Mouse (Mus musculus): ENCODE results near the gene Setdb1. TPM values are rescaled to one million over a fixed set of nuclear protein-coding genes. Genes with fewer than 3 reads are reported as not detected.

Setdb1 gene
- polyA plus RNA-seq, 1 experiment from 2014 or later, result 35.2 TPM

DNA sequence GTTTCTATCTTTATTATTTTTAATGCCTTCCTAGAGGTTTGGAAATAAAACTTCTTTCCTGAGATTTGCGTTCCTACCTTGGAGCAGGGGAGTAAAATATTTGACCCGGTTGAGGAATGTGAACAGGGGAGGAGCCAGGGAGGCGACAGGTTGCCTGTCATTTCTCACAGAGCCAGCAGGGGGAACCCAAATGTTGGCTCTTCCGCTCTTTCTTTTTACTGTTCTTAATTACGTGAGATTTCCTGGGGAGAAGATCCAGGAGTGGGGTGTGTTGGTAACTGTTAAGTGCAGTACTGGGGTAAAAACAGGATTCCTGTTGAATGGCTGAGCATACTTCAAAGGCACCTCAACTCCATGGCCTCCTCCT is 60.9 kb downstream of the Setdb1 start:
- H3K4me3 ChIP-seq (replicated peaks; ENCODE audit: low read length), result no peak overlapping the region
- 12% methylated on average over 5 of the region's 5 CpGs for WGBS
- ATAC-seq (ENCODE audit: insufficient read depth, low FRiP score), result no peak

DNA sequence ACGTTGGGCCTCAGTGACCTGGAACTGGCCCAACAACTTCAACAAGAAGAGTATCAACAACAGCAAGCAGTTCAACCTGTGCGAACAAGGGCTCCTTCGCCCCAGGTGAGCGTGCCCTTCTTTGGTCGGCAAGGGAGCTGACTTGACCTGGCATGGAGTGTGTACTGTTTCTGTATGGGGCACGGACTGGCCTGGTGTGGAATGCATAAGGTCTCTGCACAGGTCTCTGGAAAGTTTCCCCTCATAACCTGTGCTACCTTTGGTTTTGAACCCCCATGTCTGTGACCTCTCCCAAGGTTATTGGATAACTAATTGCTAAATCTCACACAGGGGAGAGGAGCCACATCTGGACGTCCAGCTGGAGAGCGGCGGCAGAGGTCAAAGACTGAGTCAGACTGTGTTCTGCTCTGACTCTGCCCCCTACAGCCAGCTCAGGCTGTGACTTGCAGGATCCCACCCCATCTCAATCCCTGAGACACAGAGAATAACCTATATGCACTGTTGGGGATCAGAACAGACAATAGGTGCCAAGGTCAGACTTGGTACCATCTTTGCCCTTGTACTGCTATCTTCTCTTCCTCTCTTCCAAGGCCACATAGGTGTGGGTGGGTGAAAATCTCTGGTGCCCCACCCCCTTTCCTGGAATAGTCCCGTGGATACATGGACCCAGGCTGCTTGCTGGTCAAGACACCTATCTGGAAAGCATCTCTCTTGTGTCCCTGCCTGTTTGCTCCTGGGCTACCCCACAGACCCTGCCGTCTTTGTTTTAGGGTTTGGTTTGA is 61.5 kb downstream of the Setdb1 start:
- 0 out of 2 replicates have a peak, but pooled peaks have one; percentile 9 for ATAC-seq (ENCODE audit: insufficient read depth, low FRiP score)
- Histone ChIP-seq H3K4me1 (ENCODE audit: control insufficient read depth, insufficient read depth, low read length) (no peaks in the 10 kb centered on the region), H3K4me2 (ENCODE audit: low read depth, low read length) (no peak overlapping the region), H3K27me3 (ENCODE audit: control insufficient read depth, insufficient read depth, low read length) (no peaks in the 10 kb centered on the region), H3K9me3 (replicated peaks; ENCODE audit: control insufficient read depth, low read length) (no peaks in the 10 kb centered on the region), H3K9ac (ENCODE audit: low read length) (no peak overlapping the region), H3K27ac (ENCODE audit: low read length) (no peak overlapping the region), H3K36me3 (ENCODE audit: control insufficient read depth, insufficient read depth, low read length) (peaks cover 14% of the 10 kb centered on the region), H3K4me3 (replicated peaks; ENCODE audit: low read length) (no peak overlapping the region)
- 66% methylated on average over 11 of the region's 11 CpGs for WGBS

More for the DNA sequence above, 60.9 kb downstream of the Setdb1 start:
- H3K9me3 ChIP-seq (replicated peaks; ENCODE audit: control insufficient read depth, low read length), result no peaks in the 10 kb centered on the region
- no peaks in the 10 kb centered on the region for H3K27me3 ChIP-seq (ENCODE audit: control insufficient read depth, insufficient read depth, low read length)
- H3K4me2 ChIP-seq (ENCODE audit: low read depth, low read length), result no peak overlapping the region
- no peak overlapping the region for H3K27ac ChIP-seq (ENCODE audit: low read length)
- H3K9ac ChIP-seq (ENCODE audit: low read length), result no peak overlapping the region
- peaks cover 14% of the 10 kb centered on the region for H3K36me3 ChIP-seq (ENCODE audit: control insufficient read depth, insufficient read depth, low read length)
- no peaks in the 10 kb centered on the region for H3K4me1 ChIP-seq (ENCODE audit: control insufficient read depth, insufficient read depth, low read length)

DNA sequence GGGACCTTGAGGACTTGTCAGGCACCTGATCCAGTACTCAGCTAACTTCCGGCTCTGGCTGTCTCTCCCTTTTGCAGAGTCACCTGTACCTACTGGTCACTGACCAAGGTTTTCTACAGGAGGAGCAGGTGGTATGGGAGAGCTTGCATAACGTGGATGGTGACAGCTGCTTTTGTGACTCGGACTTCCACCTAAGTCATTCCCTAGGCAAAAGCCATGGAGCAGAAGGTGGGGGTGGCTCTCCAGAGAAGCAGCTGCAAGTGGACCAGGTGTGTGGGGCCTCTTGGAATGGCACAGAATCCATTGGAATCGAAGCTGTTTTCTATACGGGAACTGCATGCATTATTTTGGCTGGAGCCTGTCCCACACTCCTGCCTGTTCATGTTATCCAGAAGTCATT is 62.3 kb downstream of the Setdb1 start:
- Histone ChIP-seq H3K4me3 (replicated peaks; ENCODE audit: low read length) (no peak overlapping the region), H3K27me3 (ENCODE audit: control insufficient read depth, insufficient read depth, low read length) (no peaks in the 10 kb centered on the region), H3K9ac (ENCODE audit: low read length) (no peak overlapping the region), H3K4me2 (ENCODE audit: low read depth, low read length) (no peak overlapping the region), H3K9me3 (replicated peaks; ENCODE audit: control insufficient read depth, low read length) (no peaks in the 10 kb centered on the region), H3K36me3 (ENCODE audit: control insufficient read depth, insufficient read depth, low read length) (peaks cover 14% of the 10 kb centered on the region), H3K4me1 (ENCODE audit: control insufficient read depth, insufficient read depth, low read length) (no peaks in the 10 kb centered on the region), H3K27ac (ENCODE audit: low read length) (peak overlapping the region; percentile 12)
- ATAC-seq (ENCODE audit: insufficient read depth, low FRiP score), result no peak
- WGBS, result 81% methylated on average over 5 of the region's 5 CpGs

DNA sequence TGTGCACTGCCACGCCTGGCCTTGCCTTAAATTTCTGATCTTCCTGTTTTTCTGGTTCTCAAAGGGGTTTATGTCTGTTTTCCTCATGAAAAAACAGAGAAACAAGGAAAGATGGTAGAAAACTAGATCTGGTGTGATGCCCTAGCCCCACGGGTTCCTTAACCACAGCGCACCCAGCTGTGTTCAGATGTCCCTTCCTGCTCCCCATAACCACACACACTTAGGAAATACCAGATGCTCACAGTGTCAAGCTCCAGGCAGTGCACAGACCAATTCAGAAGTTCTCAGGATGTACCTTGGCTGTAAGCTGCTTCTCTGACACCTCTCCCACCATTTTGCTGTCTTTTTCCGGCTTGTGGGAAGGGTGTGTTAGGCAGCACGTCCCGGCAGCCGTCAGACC is 62.7 kb downstream of the Setdb1 start:
- no peak overlapping the region for H3K9ac ChIP-seq (ENCODE audit: low read length)
- no peak overlapping the region for H3K4me3 ChIP-seq (replicated peaks; ENCODE audit: low read length)
- H3K4me2 ChIP-seq (ENCODE audit: low read depth, low read length), result no peak overlapping the region
- H3K36me3 ChIP-seq (ENCODE audit: control insufficient read depth, insufficient read depth, low read length), result peaks cover 14% of the 10 kb centered on the region
- H3K27me3 ChIP-seq (ENCODE audit: control insufficient read depth, insufficient read depth, low read length), result no peaks in the 10 kb centered on the region
- no peaks in the 10 kb centered on the region for H3K4me1 ChIP-seq (ENCODE audit: control insufficient read depth, insufficient read depth, low read length)
- peak overlapping the region; percentile 12 for H3K27ac ChIP-seq (ENCODE audit: low read length)
- WGBS, result 83% methylated on average over 7 of the region's 7 CpGs
- H3K9me3 ChIP-seq (replicated peaks; ENCODE audit: control insufficient read depth, low read length), result no peaks in the 10 kb centered on the region
- no peak for ATAC-seq (ENCODE audit: insufficient read depth, low FRiP score)

DNA sequence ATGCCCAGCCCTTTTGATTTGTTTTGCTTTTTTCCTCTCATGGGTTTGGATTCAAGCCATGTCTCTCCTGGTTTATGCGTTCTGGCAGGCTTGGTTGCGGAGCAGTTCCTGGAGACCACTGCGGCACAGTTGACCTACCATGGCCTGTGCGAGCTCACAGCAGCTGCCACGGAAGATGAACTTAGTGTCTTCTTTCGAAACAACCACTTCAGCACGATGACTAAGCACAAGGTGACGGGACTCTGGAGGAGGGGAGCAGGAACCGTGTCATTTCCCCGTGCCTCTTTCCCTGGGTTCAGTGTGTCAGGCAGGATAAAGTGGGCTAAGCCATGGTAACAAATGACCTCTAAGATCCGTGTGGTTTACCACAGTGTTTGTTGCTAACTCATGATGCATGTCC is 63.5 kb downstream of the Setdb1 start:
- Histone ChIP-seq H3K27ac (ENCODE audit: low read length) (peak overlapping the region; percentile 54), H3K4me1 (ENCODE audit: control insufficient read depth, insufficient read depth, low read length) (no peaks in the 10 kb centered on the region), H3K9me3 (replicated peaks; ENCODE audit: control insufficient read depth, low read length) (no peaks in the 10 kb centered on the region), H3K27me3 (ENCODE audit: control insufficient read depth, insufficient read depth, low read length) (no peaks in the 10 kb centered on the region), H3K4me2 (ENCODE audit: low read depth, low read length) (no peak overlapping the region), H3K36me3 (ENCODE audit: control insufficient read depth, insufficient read depth, low read length) (peaks cover 16% of the 10 kb centered on the region), H3K9ac (ENCODE audit: low read length) (no peak overlapping the region; the same call in 1 of the 2 replicates), H3K4me3 (replicated peaks; ENCODE audit: low read length) (no peak overlapping the region)
- WGBS, result 64% methylated on average over 11 of the region's 11 CpGs
- no peak for ATAC-seq (ENCODE audit: insufficient read depth, low FRiP score)

DNA sequence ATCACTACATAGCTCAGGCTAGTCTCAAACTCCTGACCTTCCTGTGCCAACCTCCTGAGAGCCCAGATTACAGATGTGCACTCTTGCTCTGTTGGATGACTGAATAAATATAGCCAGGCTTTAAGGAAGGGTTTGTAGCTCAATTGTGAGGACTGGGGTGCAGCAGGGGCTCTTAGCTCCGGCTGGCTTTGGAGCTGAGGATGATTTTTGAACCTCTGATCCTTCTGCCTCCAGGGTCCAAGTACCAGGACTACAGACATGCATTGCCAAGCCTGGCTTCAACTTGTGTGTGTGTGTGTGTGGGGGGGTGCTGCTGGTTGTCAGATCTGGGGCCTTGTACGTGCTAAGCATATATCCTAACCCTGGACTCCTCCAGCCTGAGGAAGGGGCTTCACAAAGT is 64.1 kb downstream of the Setdb1 start:
- no peak overlapping the region for H3K9ac ChIP-seq (ENCODE audit: low read length)
- no peaks in the 10 kb centered on the region for H3K27me3 ChIP-seq (ENCODE audit: control insufficient read depth, insufficient read depth, low read length)
- WGBS, result 80% methylated on average over 2 of the region's 2 CpGs
- peaks cover 21% of the 10 kb centered on the region for H3K36me3 ChIP-seq (ENCODE audit: control insufficient read depth, insufficient read depth, low read length)
- no peaks in the 10 kb centered on the region for H3K4me1 ChIP-seq (ENCODE audit: control insufficient read depth, insufficient read depth, low read length)
- no peaks in the 10 kb centered on the region for H3K9me3 ChIP-seq (replicated peaks; ENCODE audit: control insufficient read depth, low read length)
- H3K4me3 ChIP-seq (replicated peaks; ENCODE audit: low read length), result no peak overlapping the region
- no peak for ATAC-seq (ENCODE audit: insufficient read depth, low FRiP score)
- no peak overlapping the region for H3K4me2 ChIP-seq (ENCODE audit: low read depth, low read length)
- H3K27ac ChIP-seq (ENCODE audit: low read length), result no peak overlapping the region

DNA sequence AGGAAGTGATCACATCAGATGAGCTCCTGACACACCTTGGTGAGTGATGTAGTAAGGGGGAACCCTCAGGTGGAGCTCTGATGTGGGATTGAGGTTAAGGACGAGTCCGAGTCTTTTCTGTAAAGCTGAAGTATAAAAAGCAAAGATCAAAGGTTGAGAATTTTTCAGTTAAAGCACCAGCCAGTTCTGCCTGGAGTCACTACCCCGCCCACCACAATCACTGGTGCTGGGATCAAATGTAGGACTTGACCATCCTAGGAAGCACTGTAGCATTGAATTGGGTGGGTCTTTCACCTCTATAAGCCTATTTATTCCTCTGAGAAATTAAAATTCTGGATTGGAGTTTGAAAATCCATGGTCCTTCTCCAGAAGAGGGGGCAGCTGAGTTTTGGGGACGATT is 66.0 kb downstream of the Setdb1 start:
- Histone ChIP-seq H3K4me2 (ENCODE audit: low read depth, low read length) (no peak overlapping the region), H3K36me3 (ENCODE audit: control insufficient read depth, insufficient read depth, low read length) (peaks cover 21% of the 10 kb centered on the region), H3K27ac (ENCODE audit: low read length) (no peak overlapping the region), H3K9me3 (replicated peaks; ENCODE audit: control insufficient read depth, low read length) (no peaks in the 10 kb centered on the region), H3K4me3 (replicated peaks; ENCODE audit: low read length) (no peak overlapping the region), H3K4me1 (ENCODE audit: control insufficient read depth, insufficient read depth, low read length) (no peaks in the 10 kb centered on the region), H3K27me3 (ENCODE audit: control insufficient read depth, insufficient read depth, low read length) (no peaks in the 10 kb centered on the region), H3K9ac (ENCODE audit: low read length) (no peak overlapping the region)
- 80% methylated on average over 4 of the region's 4 CpGs for WGBS
- no peak for ATAC-seq (ENCODE audit: insufficient read depth, low FRiP score)

DNA sequence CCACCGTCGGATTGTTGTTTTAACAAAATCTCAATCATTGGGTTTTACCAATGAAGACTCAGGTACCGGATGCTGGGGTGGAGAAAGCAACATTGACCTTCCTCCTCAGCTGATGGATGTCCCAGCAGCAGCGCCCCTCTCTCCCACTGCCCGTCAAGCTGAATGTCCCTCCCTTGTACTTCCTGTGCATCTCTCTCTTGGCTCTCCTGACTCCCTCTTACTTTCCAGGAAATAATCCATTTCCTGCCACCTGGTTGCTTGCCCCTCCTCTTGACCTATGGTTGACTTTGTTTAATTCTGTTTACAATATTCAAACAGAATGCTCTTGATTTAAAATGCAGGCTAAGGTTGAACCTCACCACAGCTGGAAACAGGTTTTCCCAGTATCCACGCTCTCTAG is 66.8 kb downstream of the Setdb1 start:
- H3K9ac ChIP-seq (ENCODE audit: low read length), result no peak overlapping the region
- H3K4me1 ChIP-seq (ENCODE audit: control insufficient read depth, insufficient read depth, low read length), result no peaks in the 10 kb centered on the region
- no peak for ATAC-seq (ENCODE audit: insufficient read depth, low FRiP score)
- WGBS, result 58% methylated on average over 6 of the region's 6 CpGs
- no peaks in the 10 kb centered on the region for H3K9me3 ChIP-seq (replicated peaks; ENCODE audit: control insufficient read depth, low read length)
- no peaks in the 10 kb centered on the region for H3K27me3 ChIP-seq (ENCODE audit: control insufficient read depth, insufficient read depth, low read length)
- H3K36me3 ChIP-seq (ENCODE audit: control insufficient read depth, insufficient read depth, low read length), result peaks cover 21% of the 10 kb centered on the region
- H3K4me2 ChIP-seq (ENCODE audit: low read depth, low read length), result no peak overlapping the region
- no peak overlapping the region for H3K27ac ChIP-seq (ENCODE audit: low read length)
- H3K4me3 ChIP-seq (replicated peaks; ENCODE audit: low read length), result no peak overlapping the region

DNA sequence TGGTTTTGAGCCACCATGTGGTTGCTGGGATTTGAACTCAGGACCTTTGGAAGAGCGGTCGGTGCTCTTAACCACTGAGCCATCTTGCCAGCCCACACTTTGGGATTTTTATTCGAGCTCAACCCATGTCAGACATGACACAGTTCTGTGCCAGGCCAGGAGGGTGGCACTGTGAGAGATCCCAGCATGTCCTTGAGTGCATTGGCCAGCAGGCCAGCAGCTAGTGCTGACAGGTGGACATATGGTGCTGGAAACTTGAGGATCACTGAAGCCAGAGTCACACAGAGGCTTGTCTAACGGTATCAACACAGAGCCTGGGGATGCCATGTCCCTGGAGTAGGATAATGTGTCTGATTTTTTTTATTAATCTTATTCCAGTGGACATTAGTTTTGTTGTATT is 67.6 kb downstream of the Setdb1 start:
- ATAC-seq (ENCODE audit: insufficient read depth, low FRiP score), result no peak
- no peaks in the 10 kb centered on the region for H3K9me3 ChIP-seq (replicated peaks; ENCODE audit: control insufficient read depth, low read length)
- peaks cover 21% of the 10 kb centered on the region for H3K36me3 ChIP-seq (ENCODE audit: control insufficient read depth, insufficient read depth, low read length)
- no peak overlapping the region for H3K27ac ChIP-seq (ENCODE audit: low read length)
- H3K4me3 ChIP-seq (replicated peaks; ENCODE audit: low read length), result no peak overlapping the region
- WGBS, result 91% methylated on average over 4 of the region's 4 CpGs
- no peaks in the 10 kb centered on the region for H3K27me3 ChIP-seq (ENCODE audit: control insufficient read depth, insufficient read depth, low read length)
- no peak overlapping the region for H3K9ac ChIP-seq (ENCODE audit: low read length)
- peaks cover 6% of the 10 kb centered on the region; the same call in 1 of the 2 replicates for H3K4me1 ChIP-seq (ENCODE audit: control insufficient read depth, insufficient read depth, low read length)
- H3K4me2 ChIP-seq (ENCODE audit: low read depth, low read length), result no peak overlapping the region

Data from stomach, embryonic 16.5 days (tissue).